Mouse (Mus musculus) neural tube, embryonic 15.5 days (tissue): Measurements from ENCODE around the gene Olfr305. TPM values are rescaled to one million over a fixed set of nuclear protein-coding genes. Genes with fewer than 3 reads are reported as not detected.
"Not testable (repeated sequence)": the region's sequence is repeated elsewhere in the genome, so short reads cannot be mapped to it uniquely, and the experiment has no call there.

ENCODE experiments used
- ATAC-seq: fragments of 200-750 bp; cut with Nextera tagmentation; 2 replicates; pipeline ENCODE4 v1.8.0; 2017; ENCODE audit warnings: mild to moderate bottlenecking, moderate TSS enrichment, moderate library complexity; ENCODE audit not compliant: low FRiP score
- H3K27ac ChIP-seq: fragments of 300-500 bp; sonication (generic); replicated peaks from 2 replicates; pipeline ENCODE4 v1.5.1; 2015; ENCODE audit warnings: mild to moderate bottlenecking, inconsistent platforms
- H3K27me3 ChIP-seq: fragments of 300-500 bp; sonication (generic); replicated peaks from 2 replicates; pipeline ENCODE4 v1.6.1; 2015; ENCODE audit warnings: inconsistent platforms
- H3K36me3 ChIP-seq: fragments of 300-500 bp; sonication (generic); 2 replicates; pipeline ENCODE4 v1.6.1; 2015; ENCODE audit warnings: inconsistent platforms
- H3K4me1 ChIP-seq: fragments of 300-500 bp; sonication (generic); 2 replicates; pipeline ENCODE4 v1.6.1; 2015; ENCODE audit warnings: inconsistent platforms
- H3K4me2 ChIP-seq: fragments of 300-500 bp; sonication (generic); 2 replicates; pipeline ENCODE4 v1.6.1; 2015; ENCODE audit warnings: inconsistent platforms, mild to moderate bottlenecking, moderate library complexity
- H3K4me3 ChIP-seq: fragments of 300-500 bp; sonication (generic); replicated peaks from 2 replicates; pipeline ENCODE4 v1.5.1; 2015; ENCODE audit warnings: mild to moderate bottlenecking, inconsistent platforms
- H3K9ac ChIP-seq: fragments of 300-500 bp; sonication (generic); replicated peaks from 2 replicates; pipeline ENCODE4 v1.6.1; 2015; ENCODE audit warnings: mild to moderate bottlenecking, inconsistent platforms
- H3K9me3 ChIP-seq: fragments of 300-500 bp; sonication (generic); replicated peaks from 2 replicates; pipeline ENCODE4 v1.6.1; 2016; ENCODE audit warnings: inconsistent platforms
- WGBS: fragments of 180-500 bp; shearing (Covaris S2); methylation state at CpG from one replicate; pipeline ENCODE4 v1.1.7; 2015; ENCODE audit warnings: mixed read lengths; 5-methylcytosine and 5-hydroxymethylcytosine counted together
- polyA plus RNA-seq: library from polyadenylated mRNA; unstranded; fragments of >200 nt; fragmentation: Nextera tagmentation; extraction: Ambion mirVana; gene quantifications from 2 replicates; pipeline ENCODE4 v1.2.1, GENCODE M21; 2015

The Olfr305 gene
- polyA plus RNA-seq: not detected in 2 replicates

- Histone ChIP-seq H3K4me1 (no peaks in the 10 kb centered on the region), H3K9ac (no peak within 1 kb of the TSS), H3K4me2 (no peak within 1 kb of the TSS), H3K36me3 (no peaks in the 10 kb centered on the region), H3K27ac (no peak within 1 kb of the TSS), H3K9me3 (no peaks in the 10 kb centered on the region), H3K27me3 (no peaks in the 10 kb centered on the region), H3K4me3 (no peak within 1 kb of the TSS)
- ATAC-seq: no peak
- WGBS: 71% methylated on average over 1 of the region's 1 CpGs
Observed at GRCm38 (mm10) chr7:86366828-86367227, at the start of gene Olfr305. Gene Olfr305 (minus strand): TSS chr7:86366928.

- H3K4me3 ChIP-seq: no peak within 1 kb of the TSS
- no peak within 1 kb of the TSS for H3K9ac ChIP-seq
- no peaks in the 10 kb centered on the region for H3K27me3 ChIP-seq
- H3K4me2 ChIP-seq: no peak within 1 kb of the TSS
- no peaks in the 10 kb centered on the region for H3K4me1 ChIP-seq
- no peak for ATAC-seq
- H3K9me3 ChIP-seq: no peaks in the 10 kb centered on the region
- WGBS: 88% methylated on average over 2 of the region's 2 CpGs
- no peak within 1 kb of the TSS for H3K27ac ChIP-seq
- no peaks in the 10 kb centered on the region for H3K36me3 ChIP-seq
Observed at GRCm38 (mm10) chr7:86403546-86403945, 36.8 kb upstream of the Olfr305 start, which contains the start of gene Olfr301. Gene Olfr301 (plus strand): TSS chr7:86403846.

DNA sequence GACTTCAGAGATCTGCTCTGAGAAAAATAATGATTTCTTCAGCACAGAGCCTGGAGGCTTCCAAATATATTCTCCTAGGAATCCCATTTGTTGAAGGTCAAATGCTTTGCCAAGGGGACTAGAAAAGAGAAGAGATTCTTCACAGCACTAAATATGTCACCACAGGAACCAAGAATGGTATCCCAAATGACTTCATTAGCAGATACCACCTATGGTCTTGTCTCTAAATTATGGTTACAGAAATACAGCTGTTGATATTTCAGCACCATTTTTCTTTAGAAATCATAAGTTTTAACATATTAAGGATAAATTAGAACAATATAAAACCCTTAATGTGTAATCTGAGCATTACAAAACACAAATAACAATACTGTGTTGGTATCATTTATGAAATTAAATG, 31.0 kb upstream of the Olfr305 start, which contains the start of gene Olfr303:
Gene Olfr303 (minus strand): TSS at position 101 of the 400 bp plus-strand sequence.
- H3K4me3 ChIP-seq: no peak within 1 kb of the TSS
- H3K27ac ChIP-seq: no peak within 1 kb of the TSS
- H3K27me3 ChIP-seq: no peaks in the 10 kb centered on the region
- no peaks in the 10 kb centered on the region for H3K4me1 ChIP-seq
- H3K9me3 ChIP-seq: no peaks in the 10 kb centered on the region
- no peak for ATAC-seq
- H3K9ac ChIP-seq: no peak within 1 kb of the TSS
- H3K36me3 ChIP-seq: no peaks in the 10 kb centered on the region
- no peak within 1 kb of the TSS for H3K4me2 ChIP-seq

- Histone ChIP-seq H3K4me2 (no peak within 1 kb of the TSS), H3K36me3 (no peaks in the 10 kb centered on the region), H3K4me1 (no peaks in the 10 kb centered on the region), H3K4me3 (no peak within 1 kb of the TSS), H3K9ac (no peak within 1 kb of the TSS), H3K27ac (no peak within 1 kb of the TSS), H3K27me3 (no peaks in the 10 kb centered on the region), H3K9me3 (no peaks in the 10 kb centered on the region)
- no peak for ATAC-seq
- 74% methylated on average over 1 of the region's 1 CpGs for WGBS
Observed at GRCm38 (mm10) chr7:86386558-86386957, 19.8 kb upstream of the Olfr305 start, which contains the start of gene Olfr304. Gene Olfr304 (minus strand): TSS chr7:86386658.

DNA sequence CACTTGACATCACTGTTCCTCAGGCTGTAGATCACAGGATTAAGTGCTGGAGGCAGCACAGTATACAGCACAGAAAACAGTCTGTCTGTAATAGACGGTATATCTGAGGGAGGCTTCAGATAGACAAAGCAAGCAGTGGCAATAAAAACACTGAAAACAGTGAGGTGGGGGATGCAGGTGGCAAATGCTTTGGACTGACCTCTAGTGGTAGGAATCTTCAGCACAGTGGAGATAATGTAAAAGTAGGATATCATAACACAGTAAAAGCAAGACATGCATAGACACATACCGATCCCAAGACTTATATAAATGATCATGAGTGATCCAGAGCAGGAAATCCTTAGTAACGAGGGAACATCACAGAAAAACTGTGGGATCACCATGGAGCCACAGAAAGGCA, 19.0 kb upstream of the Olfr305 start:
- Histone ChIP-seq H3K4me2 (no peak overlapping the region), H3K9ac (no peak overlapping the region), H3K36me3 (no peaks in the 10 kb centered on the region), H3K9me3 (no peaks in the 10 kb centered on the region), H3K27ac (no peak overlapping the region), H3K4me1 (no peaks in the 10 kb centered on the region), H3K27me3 (no peaks in the 10 kb centered on the region), H3K4me3 (no peak overlapping the region)
- 70% methylated on average over 3 of the region's 3 CpGs for WGBS
- ATAC-seq: no peak

GRCm38 (mm10) chr7:86346296-86346695, 20.4 kb downstream of the Olfr305 start:
- H3K27ac ChIP-seq, H3K9ac ChIP-seq: not testable (repeated sequence)
- WGBS: 95% methylated on average over 9 of the region's 9 CpGs

GRCm38 (mm10) chr7:86344253-86344652, 22.5 kb downstream of the Olfr305 start:
- H3K27me3 ChIP-seq: no peaks in the 10 kb centered on the region
- WGBS: 75% methylated on average over 3 of the region's 3 CpGs
- H3K9ac ChIP-seq: no peak overlapping the region
- no peaks in the 10 kb centered on the region for H3K36me3 ChIP-seq
- no peaks in the 10 kb centered on the region for H3K9me3 ChIP-seq
- no peak overlapping the region for H3K27ac ChIP-seq
- H3K4me2 ChIP-seq: no peak overlapping the region
- ATAC-seq: no peak
- H3K4me1 ChIP-seq: no peaks in the 10 kb centered on the region
- H3K4me3 ChIP-seq: no peak overlapping the region

More at GRCm38 (mm10) chr7:86346296-86346695, 20.4 kb downstream of the Olfr305 start:
- H3K9me3 ChIP-seq, H3K4me2 ChIP-seq, H3K4me1 ChIP-seq, H3K36me3 ChIP-seq, H3K27me3 ChIP-seq, H3K4me3 ChIP-seq, ATAC-seq: not testable (repeated sequence)

- no peak overlapping the region for H3K4me3 ChIP-seq
- no peak overlapping the region for H3K9ac ChIP-seq
- H3K9me3 ChIP-seq: no peaks in the 10 kb centered on the region
- H3K36me3 ChIP-seq: no peaks in the 10 kb centered on the region
- H3K27me3 ChIP-seq: no peaks in the 10 kb centered on the region
- H3K27ac ChIP-seq: no peak overlapping the region
- no peak for ATAC-seq
- 82% methylated on average over 14 of the region's 14 CpGs for WGBS
- H3K4me1 ChIP-seq: no peaks in the 10 kb centered on the region
- no peak overlapping the region for H3K4me2 ChIP-seq
Observed at GRCm38 (mm10) chr7:86342881-86343565, 23.7 kb downstream of the Olfr305 start.

DNA sequence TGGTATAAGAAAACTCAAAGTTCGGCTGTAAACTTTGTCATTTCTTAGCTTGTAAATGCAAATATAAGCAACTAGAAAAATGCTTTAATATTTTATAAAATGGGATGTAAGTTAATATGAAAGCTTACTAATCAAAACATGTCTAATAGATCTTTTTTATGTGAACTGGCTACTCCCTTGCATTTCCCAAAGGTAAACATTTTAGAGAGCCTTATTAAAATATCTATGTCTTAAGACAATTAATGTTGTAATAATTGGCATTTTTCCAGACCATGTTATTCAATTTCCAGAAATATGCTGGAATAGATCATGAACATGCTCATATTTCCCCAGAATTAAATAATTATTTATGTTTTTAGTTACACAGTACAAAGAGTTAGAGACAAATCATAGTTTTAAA, 29.2 kb downstream of the Olfr305 start, which contains the start of gene Olfr307:
Gene Olfr307 (minus strand): TSS at position 101 of the 400 bp plus-strand sequence.
- no peak within 1 kb of the TSS for H3K27ac ChIP-seq
- no peak within 1 kb of the TSS for H3K4me2 ChIP-seq
- H3K9me3 ChIP-seq: no peaks in the 10 kb centered on the region
- no peaks in the 10 kb centered on the region for H3K27me3 ChIP-seq
- ATAC-seq: no peak
- 85% methylated on average over 1 of the region's 1 CpGs for WGBS
- no peaks in the 10 kb centered on the region for H3K36me3 ChIP-seq
- H3K9ac ChIP-seq: no peak within 1 kb of the TSS
- no peaks in the 10 kb centered on the region for H3K4me1 ChIP-seq
- H3K4me3 ChIP-seq: no peak within 1 kb of the TSS

- Histone ChIP-seq H3K4me1 (no peaks in the 10 kb centered on the region), H3K9me3 (no peaks in the 10 kb centered on the region)
- no peak for ATAC-seq
Observed at GRCm38 (mm10) chr7:86325530-86325929, 41.2 kb downstream of the Olfr305 start, which contains the start of gene Olfr308. Gene Olfr308 (minus strand): TSS chr7:86325630.

DNA sequence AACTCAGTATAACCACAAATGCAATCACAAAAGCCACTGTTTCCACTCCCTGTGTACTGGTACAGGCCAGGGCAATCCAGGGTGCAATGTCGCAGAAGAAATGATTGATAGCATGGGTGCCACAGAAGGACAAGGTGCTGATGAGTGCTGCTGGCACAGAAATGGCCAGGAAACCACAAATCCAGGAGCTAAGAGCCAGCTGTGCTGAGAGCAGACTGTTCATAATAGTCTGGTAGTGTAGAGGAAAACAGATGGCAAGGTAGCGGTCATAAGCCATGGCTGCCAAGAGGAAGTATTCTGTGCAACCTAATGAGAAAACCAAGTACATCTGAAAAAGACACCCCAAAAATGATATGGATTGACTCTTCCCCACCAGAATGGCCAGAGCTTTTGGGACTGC, 45.4 kb downstream of the Olfr305 start:
- 94% methylated on average over 2 of the region's 2 CpGs for WGBS
- no peaks in the 10 kb centered on the region for H3K9me3 ChIP-seq
- H3K4me3 ChIP-seq: no peak overlapping the region
- H3K9ac ChIP-seq: no peak overlapping the region
- ATAC-seq: no peak
- no peak overlapping the region for H3K4me2 ChIP-seq
- no peaks in the 10 kb centered on the region for H3K36me3 ChIP-seq
- no peaks in the 10 kb centered on the region for H3K27me3 ChIP-seq
- no peak overlapping the region for H3K27ac ChIP-seq
- H3K4me1 ChIP-seq: no peaks in the 10 kb centered on the region

More at GRCm38 (mm10) chr7:86325530-86325929, 41.2 kb downstream of the Olfr305 start, which contains the start of gene Olfr308:
- H3K36me3 ChIP-seq: no peaks in the 10 kb centered on the region
- no peak within 1 kb of the TSS for H3K4me2 ChIP-seq
- no peaks in the 10 kb centered on the region for H3K27me3 ChIP-seq
- H3K4me3 ChIP-seq: no peak within 1 kb of the TSS
- H3K27ac ChIP-seq: no peak within 1 kb of the TSS
- no peak within 1 kb of the TSS for H3K9ac ChIP-seq

DNA sequence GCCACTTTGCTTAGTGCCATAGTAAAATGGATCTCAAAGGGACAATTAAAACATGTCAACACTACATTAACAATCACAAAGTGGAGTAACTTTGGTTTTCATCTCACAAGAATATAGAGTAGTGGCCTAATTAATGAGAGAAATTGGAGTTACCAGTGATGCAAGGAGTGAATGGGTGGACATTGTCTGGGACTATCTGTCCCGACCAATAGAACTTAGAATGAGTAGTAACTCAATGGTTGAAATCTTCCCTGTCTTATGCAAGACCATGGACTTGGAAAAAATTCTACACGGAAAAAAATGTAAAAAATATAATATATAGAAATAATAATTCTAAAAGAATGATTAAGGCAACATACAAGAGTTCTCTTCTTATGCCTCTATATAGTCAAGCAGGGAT, 53.1 kb downstream of the Olfr305 start, which contains the start of gene Olfr309:
Gene Olfr309 (minus strand): TSS at position 101 of the 400 bp plus-strand sequence.
- ATAC-seq: no peak
- Histone ChIP-seq H3K9ac (no peak within 1 kb of the TSS), H3K4me3 (no peak within 1 kb of the TSS), H3K4me1 (no peaks in the 10 kb centered on the region), H3K4me2 (no peak within 1 kb of the TSS), H3K9me3 (no peaks in the 10 kb centered on the region), H3K36me3 (no peaks in the 10 kb centered on the region), H3K27me3 (no peaks in the 10 kb centered on the region), H3K27ac (no peak within 1 kb of the TSS)
- 85% methylated on average over 2 of the region's 2 CpGs for WGBS
